Mouse (Mus musculus): ENCODE data around the gene Nup133.
"Not testable (repeated sequence)": the region's sequence is repeated elsewhere in the genome, so short reads cannot be mapped to it uniquely, and the experiment has no call there.

The Nup133 gene

GRCm38 (mm10) chr8:123948942-123949685 is at the start of gene Nup133:
TSS of gene Nup133 (minus strand) at chr8:123949265.
- DNase-seq (ENCODE audit: low read depth, low spot score) = peak; percentile 99

GRCm38 (mm10) chr8:123993997-123994396 is 44.9 kb upstream of the Nup133 start:
- peak; percentile 53 for DNase-seq (ENCODE audit: low read depth, low spot score)

GRCm38 (mm10) chr8:123993597-123993996 is 44.5 kb upstream of the Nup133 start:
- peak; percentile 40 for DNase-seq (ENCODE audit: low read depth, low spot score)

GRCm38 (mm10) chr8:123992587-123992986 is 43.5 kb upstream of the Nup133 start:
- DNase-seq (ENCODE audit: low read depth, low spot score) = no peak

GRCm38 (mm10) chr8:123990277-123991049 is 41.4 kb upstream of the Nup133 start:
- no peak for DNase-seq (ENCODE audit: low read depth, low spot score)

GRCm38 (mm10) chr8:123989128-123989527 is 40.1 kb upstream of the Nup133 start:
- DNase-seq (ENCODE audit: low read depth, low spot score) = no peak

- DNase-seq (ENCODE audit: low read depth, low spot score) = peak; percentile 23
Measured at GRCm38 (mm10) chr8:123988605-123989038, 39.6 kb upstream of the Nup133 start.

GRCm38 (mm10) chr8:123982826-123983400 is 33.8 kb upstream of the Nup133 start, which contains the start of gene Abcb10:
TSS of gene Abcb10 (minus strand) at chr8:123983122.
- peak; percentile 95 for DNase-seq (ENCODE audit: low read depth, low spot score)

GRCm38 (mm10) chr8:123982291-123982793 is 33.3 kb upstream of the Nup133 start:
- DNase-seq (ENCODE audit: low read depth, low spot score) = peak; percentile 69

- no peak for DNase-seq (ENCODE audit: low read depth, low spot score)
Measured at GRCm38 (mm10) chr8:123981674-123982073, 32.6 kb upstream of the Nup133 start.

- DNase-seq (ENCODE audit: low read depth, low spot score) = no peak
Measured at GRCm38 (mm10) chr8:123980239-123980638, 31.2 kb upstream of the Nup133 start.

GRCm38 (mm10) chr8:123978926-123979325 is 29.9 kb upstream of the Nup133 start:
- no peak for DNase-seq (ENCODE audit: low read depth, low spot score)

- peak; percentile 29 for DNase-seq (ENCODE audit: low read depth, low spot score)
Measured at GRCm38 (mm10) chr8:123978166-123978838, 29.2 kb upstream of the Nup133 start.

GRCm38 (mm10) chr8:123977499-123977898 is 28.4 kb upstream of the Nup133 start:
- DNase-seq (ENCODE audit: low read depth, low spot score) = no peak

GRCm38 (mm10) chr8:123973495-123973894 is 24.4 kb upstream of the Nup133 start:
- DNase-seq (ENCODE audit: low read depth, low spot score) = peak; percentile 30

GRCm38 (mm10) chr8:123966896-123967295 is 17.8 kb upstream of the Nup133 start:
- peak; percentile 46 for DNase-seq (ENCODE audit: low read depth, low spot score)

- peak; percentile 51 for DNase-seq (ENCODE audit: low read depth, low spot score)
Measured at GRCm38 (mm10) chr8:123961371-123961770, 12.3 kb upstream of the Nup133 start.

- DNase-seq (ENCODE audit: low read depth, low spot score) = not testable (repeated sequence)
Measured at GRCm38 (mm10) chr8:123960556-123960955, 11.5 kb upstream of the Nup133 start.

- DNase-seq (ENCODE audit: low read depth, low spot score) = no peak
Measured at GRCm38 (mm10) chr8:123960056-123960455, 11.0 kb upstream of the Nup133 start.

GRCm38 (mm10) chr8:123959473-123959872 is 10.4 kb upstream of the Nup133 start:
- no peak for DNase-seq (ENCODE audit: low read depth, low spot score)

GRCm38 (mm10) chr8:123958130-123958529 is 9.1 kb upstream of the Nup133 start:
- peak; percentile 46 for DNase-seq (ENCODE audit: low read depth, low spot score)

Data from ZHBTc4 (cell line).